Mouse (Mus musculus) liver, embryonic 13.5 days (tissue): ENCODE data around the gene Lsamp. TPM values are rescaled to one million over a fixed set of nuclear protein-coding genes. Genes with fewer than 3 reads are reported as not detected.

ENCODE experiments used
- ATAC-seq: fragments of 200-750 bp; cut with Nextera tagmentation; 2 replicates; pipeline ENCODE4 v1.8.0; 2017; ENCODE audit warnings: low read depth, mild to moderate bottlenecking, moderate number of reproducible peaks, moderate library complexity
- DNase-seq: peaks from one replicate; pipeline ENCODE4 v3.0.0; 2022
- H3K27ac ChIP-seq: fragments of 300-500 bp; sonication (generic); 2 replicates; pipeline ENCODE4 v1.5.1; 2015; ENCODE audit warnings: moderate library complexity, mild to moderate bottlenecking, inconsistent platforms
- H3K27me3 ChIP-seq: fragments of 300-500 bp; sonication (generic); 2 replicates; pipeline ENCODE4 v1.6.1; 2015; ENCODE audit warnings: mild to moderate bottlenecking, inconsistent platforms
- H3K36me3 ChIP-seq: fragments of 300-500 bp; sonication (generic); 2 replicates; pipeline ENCODE4 v1.6.1; 2015; ENCODE audit warnings: mild to moderate bottlenecking, inconsistent platforms
- H3K4me1 ChIP-seq: fragments of 300-500 bp; sonication (generic); replicated peaks from 2 replicates; pipeline ENCODE4 v1.6.1; 2015; ENCODE audit warnings: inconsistent platforms
- H3K4me2 ChIP-seq: fragments of 300-500 bp; sonication (generic); 2 replicates; pipeline ENCODE4 v1.6.1; 2015; ENCODE audit warnings: inconsistent platforms, mild to moderate bottlenecking, moderate library complexity
- H3K4me3 ChIP-seq: fragments of 300-500 bp; sonication (generic); replicated peaks from 2 replicates; pipeline ENCODE4 v1.5.1; 2015; ENCODE audit warnings: mild to moderate bottlenecking, inconsistent platforms
- H3K9ac ChIP-seq: fragments of 300-500 bp; sonication (generic); 2 replicates; pipeline ENCODE4 v1.6.1; 2015; ENCODE audit warnings: mild to moderate bottlenecking, inconsistent platforms
- H3K9me3 ChIP-seq: fragments of 300-500 bp; sonication (generic); replicated peaks from 2 replicates; pipeline ENCODE4 v1.6.1; 2016; ENCODE audit warnings: inconsistent platforms
- WGBS: fragments of 180-500 bp; shearing (Covaris S2); methylation state at CpG from one replicate; pipeline ENCODE4 v1.1.7; 2015; ENCODE audit not compliant: insufficient replicate concordance; 5-methylcytosine and 5-hydroxymethylcytosine counted together
- polyA plus RNA-seq: library from polyadenylated mRNA; unstranded; fragments of >200 nt; fragmentation: Nextera tagmentation; extraction: Ambion mirVana; gene quantifications from 2 replicates; pipeline ENCODE4 v1.2.1, GENCODE M21; 2015

The Lsamp gene
- polyA plus RNA-seq, 1 experiment from 2014 or later = 0.06 TPM

GRCm38 (mm10) chr16:40060491-40060890 lies 76.3 kb downstream of the Lsamp start:
- H3K27ac ChIP-seq = no peak overlapping the region
- H3K27me3 ChIP-seq = no peaks in the 10 kb centered on the region
- no peak overlapping the region for H3K4me3 ChIP-seq
- DNase-seq (no peak), ATAC-seq (no peak)
- H3K4me2 ChIP-seq = no peak overlapping the region
- no peaks in the 10 kb centered on the region for H3K9me3 ChIP-seq
- no peak overlapping the region for H3K9ac ChIP-seq
- H3K4me1 ChIP-seq = no peaks in the 10 kb centered on the region
- 39% methylated on average over 2 of the region's 2 CpGs for WGBS
- H3K36me3 ChIP-seq = no peaks in the 10 kb centered on the region

- 59% methylated on average over 2 of the region's 2 CpGs for WGBS
- no peaks in the 10 kb centered on the region for H3K36me3 ChIP-seq
These were observed 91.4 kb downstream of the Lsamp start for GRCm38 (mm10) chr16:40075556-40075955.

GRCm38 (mm10) chr16:40080224-40080623 lies 96.1 kb downstream of the Lsamp start:
- H3K9ac ChIP-seq = no peak overlapping the region
- no peaks in the 10 kb centered on the region for H3K36me3 ChIP-seq
- no peak overlapping the region for H3K4me2 ChIP-seq
- no peaks in the 10 kb centered on the region for H3K4me1 ChIP-seq
- H3K4me3 ChIP-seq = no peak overlapping the region
- no peaks in the 10 kb centered on the region for H3K27me3 ChIP-seq
- DNase-seq (no peak), ATAC-seq (no peak)
- WGBS = 57% methylated on average over 3 of the region's 3 CpGs
- no peak overlapping the region for H3K27ac ChIP-seq
- no peaks in the 10 kb centered on the region for H3K9me3 ChIP-seq

More at GRCm38 (mm10) chr16:40075556-40075955, 91.4 kb downstream of the Lsamp start:
- no peak for ATAC-seq
- H3K4me3 ChIP-seq = no peak overlapping the region
- H3K4me2 ChIP-seq = no peak overlapping the region
- H3K4me1 ChIP-seq = no peaks in the 10 kb centered on the region
- H3K27ac ChIP-seq = no peak overlapping the region
- H3K9me3 ChIP-seq = no peaks in the 10 kb centered on the region
- H3K27me3 ChIP-seq = no peaks in the 10 kb centered on the region
- H3K9ac ChIP-seq = no peak overlapping the region
- no peak for DNase-seq

- H3K9ac ChIP-seq = no peak overlapping the region
- no peaks in the 10 kb centered on the region for H3K9me3 ChIP-seq
- DNase-seq = no peak
- ATAC-seq = no peak
- no peak overlapping the region for H3K4me2 ChIP-seq
- no peak overlapping the region for H3K4me3 ChIP-seq
- no peak overlapping the region for H3K27ac ChIP-seq
- H3K27me3 ChIP-seq = no peaks in the 10 kb centered on the region
- no peaks in the 10 kb centered on the region for H3K36me3 ChIP-seq
- H3K4me1 ChIP-seq = no peaks in the 10 kb centered on the region
- WGBS = 47% methylated on average over 4 of the region's 4 CpGs
These were observed 120.2 kb downstream of the Lsamp start for GRCm38 (mm10) chr16:40104329-40104728.

GRCm38 (mm10) chr16:40182918-40183317 lies 198.8 kb downstream of the Lsamp start:
- H3K4me2 ChIP-seq = no peak overlapping the region
- no peak overlapping the region for H3K4me3 ChIP-seq
- H3K9ac ChIP-seq = no peak overlapping the region
- H3K9me3 ChIP-seq = no peaks in the 10 kb centered on the region
- H3K27me3 ChIP-seq = no peaks in the 10 kb centered on the region
- no peaks in the 10 kb centered on the region for H3K36me3 ChIP-seq
- 67% methylated on average over 1 of the region's 1 CpGs for WGBS
- ATAC-seq (no peak), DNase-seq (no peak)
- no peaks in the 10 kb centered on the region for H3K4me1 ChIP-seq
- H3K27ac ChIP-seq = no peak overlapping the region

GRCm38 (mm10) chr16:40187987-40188590 lies 203.9 kb downstream of the Lsamp start:
- H3K4me3 ChIP-seq = no peak overlapping the region
- DNase-seq (no peak), ATAC-seq (no peak)
- WGBS = 51% methylated on average over 4 of the region's 4 CpGs
- no peaks in the 10 kb centered on the region for H3K9me3 ChIP-seq
- H3K4me1 ChIP-seq = no peaks in the 10 kb centered on the region
- no peaks in the 10 kb centered on the region for H3K27me3 ChIP-seq
- H3K36me3 ChIP-seq = no peaks in the 10 kb centered on the region
- H3K4me2 ChIP-seq = no peak overlapping the region
- no peak overlapping the region for H3K9ac ChIP-seq
- no peak overlapping the region for H3K27ac ChIP-seq

- DNase-seq = no peak
- H3K27me3 ChIP-seq = no peaks in the 10 kb centered on the region
- WGBS = 43% methylated on average over 3 of the region's 3 CpGs
These were observed 210.2 kb downstream of the Lsamp start for GRCm38 (mm10) chr16:40194401-40194800.

GRCm38 (mm10) chr16:40194839-40195238 lies 210.7 kb downstream of the Lsamp start:
- Histone ChIP-seq H3K27ac (no peak overlapping the region), H3K4me1 (no peaks in the 10 kb centered on the region), H3K27me3 (no peaks in the 10 kb centered on the region), H3K9ac (no peak overlapping the region), H3K9me3 (no peaks in the 10 kb centered on the region), H3K36me3 (no peaks in the 10 kb centered on the region), H3K4me3 (no peak overlapping the region), H3K4me2 (no peak overlapping the region)
- no peak for ATAC-seq
- WGBS = 71% methylated on average over 2 of the region's 2 CpGs
- DNase-seq = no peak

More at GRCm38 (mm10) chr16:40194401-40194800, 210.2 kb downstream of the Lsamp start:
- Histone ChIP-seq H3K36me3 (no peaks in the 10 kb centered on the region), H3K4me1 (no peaks in the 10 kb centered on the region), H3K27ac (no peak overlapping the region), H3K9me3 (no peaks in the 10 kb centered on the region), H3K4me3 (no peak overlapping the region), H3K9ac (no peak overlapping the region), H3K4me2 (no peak overlapping the region)
- no peak for ATAC-seq

GRCm38 (mm10) chr16:40228627-40229026 lies 244.5 kb downstream of the Lsamp start:
- DNase-seq = no peak
- Histone ChIP-seq H3K36me3 (no peaks in the 10 kb centered on the region), H3K27me3 (no peaks in the 10 kb centered on the region), H3K9ac (no peak overlapping the region), H3K4me2 (no peak overlapping the region), H3K9me3 (no peaks in the 10 kb centered on the region), H3K4me3 (no peak overlapping the region), H3K4me1 (no peaks in the 10 kb centered on the region), H3K27ac (no peak overlapping the region)
- 77% methylated on average over 5 of the region's 5 CpGs for WGBS
- no peak for ATAC-seq

- H3K27me3 ChIP-seq = no peaks in the 10 kb centered on the region
These were observed 248.9 kb downstream of the Lsamp start for GRCm38 (mm10) chr16:40233066-40233465.

GRCm38 (mm10) chr16:40234151-40234895 lies 250.2 kb downstream of the Lsamp start:
- Histone ChIP-seq H3K4me3 (no peak overlapping the region), H3K36me3 (no peaks in the 10 kb centered on the region), H3K4me2 (no peak overlapping the region), H3K9ac (no peak overlapping the region), H3K4me1 (no peaks in the 10 kb centered on the region), H3K9me3 (no peaks in the 10 kb centered on the region), H3K27me3 (no peaks in the 10 kb centered on the region), H3K27ac (no peak overlapping the region)
- no peak for DNase-seq
- 64% methylated on average over 13 of the region's 13 CpGs for WGBS
- no peak for ATAC-seq

More at GRCm38 (mm10) chr16:40233066-40233465, 248.9 kb downstream of the Lsamp start:
- H3K27ac ChIP-seq = no peak overlapping the region
- H3K36me3 ChIP-seq = no peaks in the 10 kb centered on the region
- no peak overlapping the region for H3K4me2 ChIP-seq
- no peak overlapping the region for H3K9ac ChIP-seq
- no peaks in the 10 kb centered on the region for H3K4me1 ChIP-seq
- DNase-seq (no peak), ATAC-seq (no peak)
- WGBS = 49% methylated on average over 2 of the region's 2 CpGs
- no peaks in the 10 kb centered on the region for H3K9me3 ChIP-seq
- no peak overlapping the region for H3K4me3 ChIP-seq

- no peak for ATAC-seq
These were observed 287.7 kb downstream of the Lsamp start for GRCm38 (mm10) chr16:40271859-40272258.

More at GRCm38 (mm10) chr16:40271859-40272258, 287.7 kb downstream of the Lsamp start:
- no peaks in the 10 kb centered on the region for H3K36me3 ChIP-seq
- no peak overlapping the region for H3K9ac ChIP-seq
- H3K4me3 ChIP-seq = no peak overlapping the region
- H3K9me3 ChIP-seq = no peaks in the 10 kb centered on the region
- H3K4me2 ChIP-seq = no peak overlapping the region
- no peaks in the 10 kb centered on the region for H3K4me1 ChIP-seq
- no peak for DNase-seq
- 66% methylated on average over 3 of the region's 3 CpGs for WGBS
- no peak overlapping the region for H3K27ac ChIP-seq
- no peaks in the 10 kb centered on the region for H3K27me3 ChIP-seq
